Mouse (Mus musculus) kidney, postnatal 0 days (tissue): ENCODE data around the gene Med20. TPM values are rescaled to one million over a fixed set of nuclear protein-coding genes. Genes with fewer than 3 reads are reported as not detected.

ENCODE experiments used
- ATAC-seq: fragments of 200-750 bp; cut with Nextera tagmentation; replicated peaks from 2 replicates; pipeline ENCODE4 v1.8.0; 2017; ENCODE audit warnings: low read depth, moderate number of reproducible peaks, moderate TSS enrichment, moderate library complexity; ENCODE audit not compliant: low FRiP score
- DNase-seq: peaks from one replicate; pipeline ENCODE4 v3.0.0-alpha.2; 2016; ENCODE audit warnings: low spot score
- H3K27ac ChIP-seq: fragments of 300-500 bp; sonication (generic); 2 replicates; pipeline ENCODE4 v1.5.1; 2014; ENCODE audit warnings: mild to moderate bottlenecking
- H3K27me3 ChIP-seq: fragments of 300-500 bp; sonication (generic); 2 replicates; pipeline ENCODE4 v1.6.1; 2014; ENCODE audit warnings: low read length, mixed read lengths; ENCODE audit not compliant: insufficient read depth
- H3K36me3 ChIP-seq: fragments of 300-500 bp; sonication (generic); 2 replicates; pipeline ENCODE4 v1.6.1; 2014; ENCODE audit warnings: low read length, mixed read lengths; ENCODE audit not compliant: insufficient read depth
- H3K4me1 ChIP-seq: fragments of 300-500 bp; sonication (generic); replicated peaks from 2 replicates; pipeline ENCODE4 v1.6.1; 2014; ENCODE audit warnings: antibody characterized with exemption, low read length, mixed read lengths; ENCODE audit not compliant: insufficient read depth
- H3K4me2 ChIP-seq: fragments of 300-500 bp; sonication (generic); 2 replicates; pipeline ENCODE4 v1.6.1; 2014; ENCODE audit warnings: mild to moderate bottlenecking, low read length, moderate library complexity, mixed read lengths
- H3K4me3 ChIP-seq: fragments of 300-500 bp; sonication (generic); replicated peaks from 2 replicates; pipeline ENCODE4 v1.5.1; 2014; ENCODE audit warnings: low read depth, low read length
- H3K9ac ChIP-seq: fragments of 300-500 bp; sonication (generic); 2 replicates; pipeline ENCODE4 v1.6.1; 2014; ENCODE audit warnings: low read depth, low read length
- H3K9me3 ChIP-seq: fragments of 300-500 bp; sonication (generic); replicated peaks from 2 replicates; pipeline ENCODE4 v1.6.1; 2016; ENCODE audit warnings: low read length, inconsistent platforms, mixed read lengths
- CTCF ChIP-seq: IDR thresholded peaks from 2 replicates; pipeline ENCODE4 v1.5.1; 2016; ENCODE audit warnings: antibody characterized with exemption, low read depth, mild to moderate bottlenecking, moderate library complexity
- WGBS: fragments of 180-500 bp; shearing (Covaris S2); extraction: QIAGEN DNeasy Blood & Tissue Kit; methylation state at CpG from one replicate; pipeline ENCODE4 v1.1.7; 2014; 5-methylcytosine and 5-hydroxymethylcytosine counted together
- polyA plus RNA-seq: library from polyadenylated mRNA; unstranded; fragments of >200 nt; fragmentation: Nextera tagmentation; extraction: Ambion mirVana; gene quantifications from 2 replicates; pipeline ENCODE4 v1.2.1, GENCODE M21; 2015

Gene Med20
- polyA plus RNA-seq, 1 experiment from 2014 or later: 37.9 TPM

DNA sequence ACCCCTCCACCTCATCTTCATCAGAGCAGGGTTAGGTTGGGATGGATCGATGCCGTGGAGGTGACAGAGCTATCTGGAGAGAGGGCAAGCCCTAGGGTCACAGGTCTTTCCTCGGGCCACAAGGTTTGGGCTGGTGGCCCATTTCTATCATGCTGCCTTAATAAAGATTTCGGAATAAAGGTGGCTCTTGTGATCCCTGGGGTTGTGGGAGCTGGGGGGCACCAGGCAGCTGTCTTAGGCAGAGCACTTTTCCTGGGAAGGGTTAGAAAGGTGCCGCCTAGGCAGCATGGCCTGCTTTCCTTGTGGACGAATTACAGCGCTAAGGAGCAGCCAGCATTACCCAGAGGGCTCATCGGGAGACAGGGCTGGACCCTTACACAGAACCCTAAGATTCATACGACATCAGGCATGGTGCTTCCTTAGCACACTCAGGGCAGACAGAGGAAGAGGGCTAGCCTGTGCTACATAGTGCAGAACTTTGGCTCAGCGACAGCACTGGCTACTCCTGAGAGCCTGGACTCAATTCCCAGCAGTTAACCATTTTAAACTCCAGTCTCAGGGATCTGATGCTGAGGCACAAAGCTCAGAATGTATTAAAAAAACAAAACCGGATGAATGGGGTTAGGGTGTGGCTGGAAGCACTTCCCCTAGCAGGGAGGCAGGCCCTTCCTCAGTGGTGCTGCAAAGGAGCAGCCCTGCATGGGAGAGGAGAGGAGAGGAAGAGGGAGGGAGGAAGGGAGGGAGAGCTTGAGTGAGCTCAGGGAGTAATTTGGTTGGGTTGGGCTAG is 11.7 kb upstream of the Med20 start:
- peak overlapping the region; percentile 43; the same call in 1 of the 2 replicates for H3K27ac ChIP-seq

DNA sequence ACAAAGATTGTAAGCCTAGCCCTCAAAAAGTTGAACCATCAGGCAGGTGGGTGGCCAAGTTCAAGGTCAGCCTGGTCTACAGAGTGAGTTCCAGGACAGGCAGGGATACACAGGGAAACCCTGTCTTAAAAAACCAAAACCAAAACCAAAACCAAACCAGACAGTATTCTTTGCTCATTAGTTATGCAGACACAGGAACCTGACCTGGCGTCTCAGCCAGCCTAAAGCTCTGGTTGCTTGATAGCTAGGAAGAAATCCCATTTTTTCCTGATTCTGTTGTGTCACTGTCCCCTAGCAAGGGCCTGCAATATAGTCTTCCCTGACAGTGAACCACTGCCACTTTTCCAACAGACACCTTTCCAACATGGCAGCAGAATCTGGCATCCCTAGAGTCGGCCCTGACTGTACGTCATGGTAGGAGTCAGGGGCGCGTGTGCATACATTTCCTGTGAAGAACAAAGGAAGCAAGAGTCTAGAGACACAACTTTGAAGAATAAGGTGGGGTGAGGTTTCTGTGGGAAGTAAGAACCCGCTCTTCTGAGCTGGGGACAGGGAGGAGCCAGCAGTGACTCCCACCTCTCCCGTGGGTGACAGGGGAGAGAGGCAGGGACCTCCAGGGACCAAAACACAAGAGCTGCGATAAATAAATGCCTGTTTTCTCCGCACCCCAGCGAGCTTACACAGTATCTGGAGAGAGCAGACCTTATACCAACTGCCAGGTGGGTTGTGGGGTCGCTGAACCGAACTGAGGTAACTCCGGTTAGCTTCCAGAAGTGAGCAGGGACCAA is 10.6 kb upstream of the Med20 start:
- no peak overlapping the region for H3K9ac ChIP-seq
- H3K4me1 ChIP-seq: peaks cover 21% of the 10 kb centered on the region; the same call in 1 of the 2 replicates
- 74% methylated on average over 13 of the region's 13 CpGs for WGBS
- ATAC-seq: no peak
- no peaks in the 10 kb centered on the region for H3K9me3 ChIP-seq
- DNase-seq: no peak
- no peak overlapping the region for H3K4me3 ChIP-seq
- H3K27ac ChIP-seq: no peak overlapping the region; the same call in 1 of the 2 replicates
- no peak for TF ChIP-seq CTCF
- no peak overlapping the region for H3K4me2 ChIP-seq
- H3K27me3 ChIP-seq: no peaks in the 10 kb centered on the region
- peaks cover 43% of the 10 kb centered on the region for H3K36me3 ChIP-seq

More for the DNA sequence above, 11.7 kb upstream of the Med20 start:
- Histone ChIP-seq H3K9me3 (no peaks in the 10 kb centered on the region), H3K9ac (no peak overlapping the region), H3K4me2 (no peak overlapping the region), H3K36me3 (peaks cover 43% of the 10 kb centered on the region), H3K27me3 (no peaks in the 10 kb centered on the region), H3K4me3 (no peak overlapping the region), H3K4me1 (peaks cover 22% of the 10 kb centered on the region; the same call in 1 of the 2 replicates)
- peak; percentile 39 for DNase-seq
- WGBS: 72% methylated on average over 11 of the region's 11 CpGs
- no peak for TF ChIP-seq CTCF
- no peak for ATAC-seq

DNA sequence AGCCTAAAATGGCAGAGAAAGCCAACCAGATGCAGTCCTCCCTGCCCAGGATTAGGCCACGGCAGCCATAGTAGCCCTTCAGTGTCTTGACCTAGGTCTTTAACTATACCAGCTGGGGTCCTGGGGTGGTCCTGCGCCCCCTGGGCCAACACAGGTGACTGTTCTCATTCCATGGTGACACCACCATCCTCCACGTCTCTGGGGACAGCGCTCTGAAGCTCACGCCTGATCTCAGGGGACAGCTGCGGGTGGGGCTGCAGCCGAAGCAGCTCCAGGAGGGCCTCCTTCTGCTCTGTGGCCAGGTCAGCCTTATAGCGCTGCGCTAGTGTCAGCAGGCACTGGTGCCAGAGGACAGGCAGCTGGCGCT is 10.0 kb upstream of the Med20 start:
- WGBS: 85% methylated on average over 10 of the region's 10 CpGs
- H3K36me3 ChIP-seq: peaks cover 43% of the 10 kb centered on the region
- H3K4me3 ChIP-seq: no peak overlapping the region
- no peaks in the 10 kb centered on the region for H3K9me3 ChIP-seq
- no peaks in the 10 kb centered on the region for H3K27me3 ChIP-seq
- H3K27ac ChIP-seq: no peak overlapping the region
- peaks cover 15% of the 10 kb centered on the region; the same call in 1 of the 2 replicates for H3K4me1 ChIP-seq
- no peak overlapping the region for H3K9ac ChIP-seq
- TF ChIP-seq CTCF: no peak
- no peak for DNase-seq
- no peak for ATAC-seq
- no peak overlapping the region for H3K4me2 ChIP-seq

DNA sequence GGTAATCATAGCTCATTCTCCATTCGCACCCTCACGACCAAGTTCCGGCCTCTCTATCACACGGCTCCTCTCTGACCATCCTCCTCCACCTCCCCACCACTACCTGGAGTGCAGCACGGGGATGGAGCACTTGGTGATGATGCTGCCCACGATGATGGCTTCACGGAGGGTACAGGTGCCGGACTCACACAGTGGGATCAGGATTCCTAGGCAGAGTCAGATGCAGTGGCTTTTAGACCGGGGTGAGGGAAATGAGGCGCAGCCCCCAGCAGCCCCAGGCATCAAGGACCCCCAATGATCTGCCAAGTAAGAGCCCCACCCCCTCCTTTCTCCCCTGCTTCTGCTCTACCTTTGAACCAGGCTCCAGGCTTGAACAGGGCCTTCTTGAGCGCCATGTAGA is 9.1 kb upstream of the Med20 start:
- H3K9ac ChIP-seq: no peak overlapping the region
- 87% methylated on average over 11 of the region's 11 CpGs for WGBS
- H3K4me3 ChIP-seq: no peak overlapping the region
- peaks cover 6% of the 10 kb centered on the region; the same call in 1 of the 2 replicates for H3K4me1 ChIP-seq
- H3K27ac ChIP-seq: no peak overlapping the region
- no peaks in the 10 kb centered on the region for H3K9me3 ChIP-seq
- DNase-seq: no peak
- no peak overlapping the region for H3K4me2 ChIP-seq
- H3K36me3 ChIP-seq: peaks cover 50% of the 10 kb centered on the region
- no peaks in the 10 kb centered on the region for H3K27me3 ChIP-seq
- no peak for ATAC-seq
- TF ChIP-seq CTCF: no peak

DNA sequence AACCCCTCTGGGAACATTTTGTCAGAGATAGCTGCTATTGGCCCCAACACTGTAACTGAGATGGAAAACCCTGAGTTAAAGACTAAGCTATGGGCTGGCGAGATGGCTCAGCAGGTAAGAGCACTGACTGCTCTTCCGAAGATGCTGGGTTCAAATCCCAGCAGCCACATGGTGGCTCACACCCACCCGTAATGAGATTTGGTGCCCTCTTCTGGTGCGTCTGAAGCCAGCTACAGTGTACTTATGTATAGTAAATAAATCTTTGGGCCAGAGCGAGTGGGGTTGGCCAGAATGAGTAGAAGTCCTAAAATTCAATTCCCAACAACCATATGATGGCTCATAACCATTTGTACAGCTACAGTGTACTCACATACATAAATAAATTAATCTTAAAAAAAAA is 5.2 kb upstream of the Med20 start:
- TF ChIP-seq CTCF: peak; percentile 62
- H3K27me3 ChIP-seq: no peaks in the 10 kb centered on the region
- no peak for ATAC-seq
- H3K4me3 ChIP-seq: no peak overlapping the region
- H3K9ac ChIP-seq: no peak overlapping the region
- H3K36me3 ChIP-seq: peaks cover 39% of the 10 kb centered on the region
- WGBS: 74% methylated on average over 5 of the region's 5 CpGs
- H3K27ac ChIP-seq: no peak overlapping the region
- H3K4me1 ChIP-seq: 0 out of 2 replicates have a peak, but pooled peaks cover 10% of the 10 kb centered on the region
- no peaks in the 10 kb centered on the region for H3K9me3 ChIP-seq
- no peak for DNase-seq
- no peak overlapping the region for H3K4me2 ChIP-seq

DNA sequence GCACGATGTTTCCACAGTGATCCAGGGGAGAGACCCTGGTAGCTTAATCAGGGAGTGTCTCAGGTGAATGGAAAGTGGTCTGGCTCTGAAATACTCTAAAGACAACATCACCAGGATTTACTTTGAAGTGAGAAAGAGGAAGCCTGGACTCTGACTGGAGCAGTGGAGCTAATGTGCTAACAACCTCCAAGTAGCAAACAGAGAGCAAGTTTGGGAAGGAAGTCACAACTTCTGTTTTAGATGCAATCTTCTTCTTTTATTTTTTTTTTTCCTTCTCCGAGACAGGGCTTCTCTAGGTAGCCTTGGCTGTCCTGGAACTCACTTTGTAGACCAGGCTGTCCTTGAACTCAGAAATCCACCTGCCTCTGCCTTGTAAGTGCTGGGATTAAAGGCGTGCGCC is 2.2 kb upstream of the Med20 start:
- Histone ChIP-seq H3K9ac (no peak overlapping the region), H3K27me3 (no peaks in the 10 kb centered on the region), H3K4me3 (no peak overlapping the region), H3K27ac (no peak overlapping the region), H3K4me2 (no peak overlapping the region), H3K9me3 (no peaks in the 10 kb centered on the region), H3K36me3 (0 out of 2 replicates have a peak, but pooled peaks cover 17% of the 10 kb centered on the region), H3K4me1 (0 out of 2 replicates have a peak, but pooled peaks cover 16% of the 10 kb centered on the region)
- TF ChIP-seq CTCF: no peak
- 90% methylated on average over 4 of the region's 4 CpGs for WGBS
- DNase-seq (no peak), ATAC-seq (no peak)
